Mouse (Mus musculus) thymus, postnatal 4 days (tissue): ENCODE measurements around the gene Mettl7a3.
"Not testable (repeated sequence)": the region's sequence is repeated elsewhere in the genome, so short reads cannot be mapped to it uniquely, and the experiment has no call there.

Experiments
- DNase-seq: peaks from one replicate; pipeline ENCODE4 v3.0.0; 2021

Mettl7a3 gene

GRCm38 (mm10) chr15:100332077-100332961 is 2.4 kb upstream of the Mettl7a3 start:
- DNase-seq: not testable (repeated sequence)

- DNase-seq: not testable (repeated sequence)
These were observed 2.6 kb downstream of the Mettl7a3 start for GRCm38 (mm10) chr15:100337328-100337727.

- peak; percentile 84 for DNase-seq
These were observed 3.1 kb downstream of the Mettl7a3 start for GRCm38 (mm10) chr15:100337847-100338246.

- DNase-seq: not testable (repeated sequence)
These were observed 6.7 kb downstream of the Mettl7a3 start for GRCm38 (mm10) chr15:100341314-100341980.

DNA sequence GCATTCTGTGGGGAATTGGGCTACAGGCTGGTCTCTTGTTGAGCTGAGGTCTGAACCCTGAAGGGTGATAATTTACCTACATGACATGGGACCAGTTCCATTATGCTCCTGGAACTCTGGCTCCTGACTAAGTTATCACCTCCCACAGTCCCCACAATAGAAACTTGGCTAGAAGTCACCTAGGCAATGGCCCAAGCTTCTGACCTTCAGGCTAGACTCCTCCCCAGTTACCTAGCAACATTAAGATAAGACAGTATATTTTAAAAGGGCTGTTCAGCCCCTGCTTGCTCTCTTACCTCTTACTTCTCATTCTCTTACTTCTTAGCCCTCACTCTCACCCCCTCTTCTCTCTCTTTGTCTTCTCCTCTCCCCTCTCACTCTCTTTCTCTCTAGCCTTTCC is 10.8 kb downstream of the Mettl7a3 start:
- DNase-seq: no peak

- DNase-seq: no peak
These were observed 12.0 kb downstream of the Mettl7a3 start for GRCm38 (mm10) chr15:100346761-100347160.

DNA sequence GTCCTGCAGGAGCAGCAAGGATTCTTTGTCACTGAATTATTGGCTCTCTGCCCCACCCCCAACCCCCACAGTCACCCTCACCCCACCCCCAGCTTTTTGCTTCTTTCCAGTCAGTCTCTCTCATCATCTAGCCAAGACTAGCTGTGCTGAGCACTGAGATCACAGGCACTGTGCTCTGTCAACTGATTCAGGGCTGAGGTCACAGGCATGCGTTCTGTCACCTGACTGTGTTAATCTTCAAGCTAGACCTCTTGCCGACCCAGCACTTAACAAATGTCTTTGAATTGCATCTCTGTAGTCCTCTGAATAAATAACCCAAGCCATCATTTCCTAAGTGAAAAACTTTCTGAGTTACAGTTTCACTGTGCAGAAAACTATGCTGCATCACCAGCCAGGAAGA is 14.8 kb downstream of the Mettl7a3 start:
- DNase-seq: no peak

GRCm38 (mm10) chr15:100351501-100352060 is 16.9 kb downstream of the Mettl7a3 start:
- DNase-seq: no peak

DNA sequence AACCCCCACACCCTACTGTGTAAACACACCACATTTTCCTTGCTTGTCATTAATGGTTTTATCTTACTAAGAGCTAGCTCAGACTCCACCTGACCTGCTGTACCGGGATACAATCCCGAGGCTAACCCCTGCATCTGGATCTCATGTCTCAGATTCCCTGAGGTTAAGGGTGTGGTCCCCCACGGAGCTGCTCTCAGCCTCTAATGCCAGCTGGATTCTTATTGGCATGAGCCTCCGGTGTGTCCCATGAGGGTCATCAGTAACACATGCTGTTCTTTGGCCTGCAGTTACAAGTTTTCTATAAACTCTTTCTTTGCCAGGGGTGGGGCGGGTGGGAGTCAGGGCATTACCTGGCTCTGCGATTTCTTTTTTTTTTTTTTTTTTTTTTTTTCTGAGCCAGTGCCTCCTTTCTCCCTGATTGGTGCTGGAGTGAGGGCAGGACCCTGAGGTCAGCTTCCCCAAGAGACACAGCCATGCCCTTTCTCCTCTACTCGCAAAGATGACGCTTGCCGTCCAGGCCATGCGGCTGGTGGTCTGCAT is 18.1 kb downstream of the Mettl7a3 start, which contains the start of the genes Methig1 and Mettl7a2:
Gene Methig1 (plus strand): TSS at position 439 of the 540 bp plus-strand sequence.
Gene Mettl7a2 (plus strand): TSS at position 490 of the 540 bp plus-strand sequence.
- DNase-seq: no peak

DNA sequence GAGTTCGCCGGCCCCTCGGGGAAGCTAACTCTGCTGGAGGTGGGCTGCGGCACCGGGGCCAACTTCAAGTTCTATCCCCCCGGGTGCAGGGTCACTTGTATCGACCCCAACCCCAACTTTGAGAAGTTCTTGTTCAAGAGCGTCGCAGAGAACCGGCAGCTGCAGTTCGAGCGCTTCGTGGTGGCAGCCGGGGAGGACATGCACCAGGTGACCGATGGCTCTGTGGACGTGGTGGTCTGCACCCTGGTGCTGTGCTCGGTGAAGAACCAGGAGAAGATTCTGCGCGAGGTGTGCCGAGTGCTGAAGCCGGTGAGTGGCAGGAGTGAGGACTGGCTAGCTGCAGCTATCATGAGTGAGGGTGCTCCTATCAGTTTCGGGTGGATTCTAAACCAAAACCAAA is 18.7 kb downstream of the Mettl7a3 start:
- not testable (repeated sequence) for DNase-seq

- DNase-seq: no peak
These were observed 21.1 kb downstream of the Mettl7a3 start for GRCm38 (mm10) chr15:100355876-100356275.

- DNase-seq: no peak
These were observed 29.5 kb downstream of the Mettl7a3 start, which contains the start of gene Higd1c for GRCm38 (mm10) chr15:100364242-100364641. Gene Higd1c, plus strand, starts transcription at chr15:100364542.

DNA sequence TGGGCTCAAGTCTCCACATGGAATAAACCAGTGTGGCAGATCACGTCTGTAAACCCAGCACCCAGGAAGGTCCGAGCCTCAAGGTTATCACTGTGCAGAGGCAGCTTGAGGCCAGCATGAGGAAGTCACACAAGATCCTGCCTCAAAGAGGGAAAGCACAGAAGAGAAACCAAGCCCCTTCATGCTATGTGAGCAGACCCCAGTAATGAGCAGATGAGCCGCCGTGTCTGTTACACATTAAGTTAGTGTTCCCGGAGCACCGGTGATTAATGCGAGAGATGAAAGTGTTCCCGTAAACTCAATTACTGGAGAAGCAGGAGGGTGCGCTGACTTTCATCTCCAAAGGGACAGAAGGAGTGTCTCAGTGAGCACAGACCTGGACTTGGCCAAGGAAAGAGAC is 31.2 kb downstream of the Mettl7a3 start:
- not testable (repeated sequence) for DNase-seq

- no peak for DNase-seq
These were observed 32.4 kb downstream of the Mettl7a3 start for GRCm38 (mm10) chr15:100367119-100367518.

DNA sequence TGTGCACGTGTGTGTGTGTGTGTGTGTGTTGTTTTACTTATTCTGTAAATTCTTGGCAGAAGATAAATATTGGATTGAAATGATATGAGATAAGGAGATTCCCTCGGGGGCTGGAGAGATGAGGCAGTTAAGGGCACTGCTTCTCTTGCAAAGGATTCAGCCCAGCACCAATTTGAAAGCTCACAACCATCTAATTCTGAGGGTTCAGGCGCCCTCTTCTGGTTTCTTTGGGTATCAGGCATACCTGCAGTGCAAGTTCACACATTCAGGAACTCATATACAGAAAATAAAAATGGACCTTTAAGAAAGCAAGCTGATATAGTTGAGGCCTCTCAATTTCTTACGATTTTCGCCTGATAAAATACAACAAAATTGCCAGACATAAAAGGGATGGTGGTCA is 40.3 kb downstream of the Mettl7a3 start:
- DNase-seq: peak; percentile 67

GRCm38 (mm10) chr15:100377847-100378505 is 43.2 kb downstream of the Mettl7a3 start:
- DNase-seq: not testable (repeated sequence)

GRCm38 (mm10) chr15:100379658-100380057 is 44.9 kb downstream of the Mettl7a3 start:
- DNase-seq: no peak

GRCm38 (mm10) chr15:100380104-100380503 is 45.4 kb downstream of the Mettl7a3 start:
- DNase-seq: no peak

DNA sequence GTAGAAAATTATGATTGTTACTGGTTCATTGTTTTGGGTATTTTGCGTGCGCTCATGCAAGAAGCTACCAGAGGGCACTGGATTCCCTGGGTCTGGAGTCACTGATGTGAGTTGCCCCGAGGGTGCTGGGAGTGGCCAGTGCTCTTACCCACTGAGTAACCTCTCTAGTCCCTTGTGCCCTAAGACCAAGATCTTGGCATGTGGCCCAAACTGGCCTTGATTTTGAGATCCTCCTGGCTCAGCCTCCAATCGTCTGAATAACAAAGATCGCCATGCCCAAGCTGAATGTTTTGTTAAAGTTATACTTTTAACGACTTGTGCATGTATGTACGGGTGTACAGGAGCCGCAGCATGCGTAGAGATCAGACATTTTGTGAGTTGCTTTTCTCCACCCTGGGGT is 51.0 kb downstream of the Mettl7a3 start:
- DNase-seq: no peak

DNA sequence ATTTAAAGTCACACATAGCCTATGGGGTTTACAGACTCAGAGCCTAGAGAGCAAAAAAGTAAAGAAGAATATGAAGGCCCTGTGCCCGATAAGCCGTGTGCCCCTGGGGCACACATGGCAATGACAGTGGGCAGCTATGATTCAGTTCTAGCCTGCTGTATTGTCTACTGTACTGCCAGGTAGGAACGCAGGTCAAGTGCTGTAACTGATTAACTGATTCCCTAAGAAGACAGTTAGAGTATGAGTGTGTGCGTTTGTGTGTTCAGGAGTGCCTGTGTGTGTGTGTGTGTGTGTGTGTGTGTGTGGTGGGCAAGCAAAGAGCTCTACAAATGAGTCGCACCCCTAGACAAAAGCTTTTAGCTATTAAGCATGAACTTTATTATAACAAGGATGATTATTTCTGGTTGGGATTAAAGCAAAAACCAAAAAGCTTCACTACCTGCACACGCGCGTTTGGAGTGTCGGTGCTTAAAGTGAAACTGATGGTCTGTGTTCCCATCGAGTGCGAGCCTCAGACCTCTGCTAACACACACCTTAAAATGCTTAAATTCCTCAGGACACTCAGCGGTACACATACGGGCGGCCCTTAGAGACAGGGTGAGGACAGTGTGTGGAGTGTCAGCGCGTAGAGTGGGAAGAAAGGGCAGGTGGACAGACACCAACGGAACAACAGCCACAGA is 53.0 kb downstream of the Mettl7a3 start:
- no peak for DNase-seq

- peak; percentile 54 for DNase-seq
These were observed 53.6 kb downstream of the Mettl7a3 start for GRCm38 (mm10) chr15:100388224-100388835.
